Mouse (Mus musculus) CH12.LX (cell line): ENCODE measurements around the gene Sema3f.

Experiments used
- CHD1 ChIP-seq: IDR thresholded peaks from 2 replicates; pipeline ENCODE4 v1.6.1; 2012; ENCODE audit warnings: low read depth, low read length, improper control_type of control experiment, inconsistent platforms
- CTCF ChIP-seq, 2 experiments: IDR thresholded peaks in 1 of 2; conservative IDR thresholded peaks in 1 of 2; 2 replicates each; pipeline ENCODE4 v1.5.1; 2011 to 2012; ENCODE audit warnings: low read depth in 2 of 2, low read length in 2 of 2, improper control_type of control experiment in 1 of 2, inconsistent platforms in 1 of 2, mild to moderate bottlenecking in 1 of 2, moderate library complexity in 1 of 2
- JUND ChIP-seq: conservative IDR thresholded peaks from 2 replicates; pipeline ENCODE4 v1.6.1; 2011; ENCODE audit warnings: low read depth, low read length, improper control_type of control experiment

DNA sequence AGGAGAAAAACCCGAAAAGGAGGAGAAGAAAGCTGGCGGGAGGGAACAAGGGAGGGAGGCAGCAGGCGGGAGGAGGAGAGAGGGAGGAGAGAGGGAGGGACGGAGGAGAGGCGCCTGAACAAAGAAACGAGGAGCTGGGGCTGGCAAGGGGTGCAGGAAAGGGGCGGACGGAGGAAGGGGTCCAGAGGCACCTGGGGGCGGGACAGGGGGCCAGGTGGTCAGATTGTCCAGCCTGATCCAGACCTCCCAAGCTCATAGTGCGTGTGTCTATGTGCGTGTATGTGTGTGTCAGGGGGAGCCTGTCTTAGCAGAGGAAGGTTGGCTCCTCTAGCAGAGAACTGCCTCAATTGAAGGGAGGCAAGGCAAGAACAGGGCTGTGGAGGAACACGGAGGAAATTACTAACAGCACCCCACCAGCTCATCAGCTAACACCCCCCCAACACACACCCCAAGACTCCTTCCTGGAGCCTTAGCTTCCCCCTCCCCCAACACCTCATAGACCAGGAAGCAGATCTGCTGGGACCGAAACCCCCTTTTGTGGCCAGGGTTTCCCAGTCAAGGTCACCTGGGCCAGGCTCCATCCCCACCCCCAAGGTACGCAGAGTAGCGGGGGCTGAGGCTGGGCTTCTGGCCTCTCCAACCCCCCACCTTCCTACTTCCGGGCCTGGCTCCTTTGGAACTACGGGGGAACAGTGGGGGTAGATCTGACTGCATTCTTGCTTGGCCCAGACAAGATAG is 2.4 kb downstream of the Sema3f start:
- TF ChIP-seq JUND = no peak
- TF ChIP-seq CTCF (conservative IDR thresholded peaks at IDR 0.05 in 1 of 2, IDR thresholded peaks at IDR 0.05 in 1 of 2; ENCODE audit: low read depth in 2 of 2, low read length in 2 of 2) = no peak
- no peak for TF ChIP-seq CHD1
